Mouse (Mus musculus) forebrain, postnatal 0 days (tissue): ENCODE data around the gene Arhgef16. TPM values are rescaled to one million over a fixed set of nuclear protein-coding genes. Genes with fewer than 3 reads are reported as not detected.

Experiments
- ATAC-seq: fragments of 200-750 bp; cut with Nextera tagmentation; 2 replicates; pipeline ENCODE4 v1.8.0; 2017; ENCODE audit warnings: mild to moderate bottlenecking, moderate library complexity
- DNase-seq: peaks from one replicate; pipeline ENCODE4 v3.0.0-alpha.2; 2015
- H3K27ac ChIP-seq: fragments of 300-500 bp; sonication (generic); 2 replicates; pipeline ENCODE4 v1.5.1; 2014; ENCODE audit warnings: low read depth, mild to moderate bottlenecking, antibody characterized with exemption, low read length, moderate library complexity, mixed read lengths
- H3K27me3 ChIP-seq: fragments of 300-500 bp; sonication (generic); 2 replicates; pipeline ENCODE4 v1.6.1; 2014; ENCODE audit warnings: mild to moderate bottlenecking, low read length, mixed read lengths; ENCODE audit not compliant: insufficient read depth
- H3K36me3 ChIP-seq: fragments of 300-500 bp; sonication (generic); 2 replicates; pipeline ENCODE4 v1.6.1; 2014; ENCODE audit warnings: mild to moderate bottlenecking, moderate library complexity; ENCODE audit not compliant: insufficient read depth
- H3K4me1 ChIP-seq: fragments of 300-500 bp; sonication (generic); 2 replicates; pipeline ENCODE4 v1.6.1; 2014; ENCODE audit warnings: antibody characterized with exemption; ENCODE audit not compliant: insufficient read depth
- H3K4me2 ChIP-seq: fragments of 300-500 bp; sonication (generic); 2 replicates; pipeline ENCODE4 v1.6.1; 2014; ENCODE audit warnings: low read depth, mild to moderate bottlenecking, moderate library complexity
- H3K4me3 ChIP-seq: fragments of 300-500 bp; sonication (generic); 2 replicates; pipeline ENCODE4 v1.5.1; 2014; ENCODE audit warnings: low read depth, low read length, mixed read lengths
- H3K9ac ChIP-seq: fragments of 300-500 bp; sonication (generic); 2 replicates; pipeline ENCODE4 v1.6.1; 2014; ENCODE audit warnings: mild to moderate bottlenecking
- H3K9me3 ChIP-seq: fragments of 300-500 bp; sonication (generic); 2 replicates; pipeline ENCODE4 v1.6.1; 2016; ENCODE audit warnings: low read length
- CTCF ChIP-seq: sonication (generic); IDR thresholded peaks from 2 replicates; pipeline ENCODE4 v1.5.1; 2016; ENCODE audit warnings: antibody characterized with exemption, control low read depth, low read depth
- WGBS: fragments of 180-500 bp; shearing (Covaris S2); extraction: QIAGEN DNeasy Blood & Tissue Kit; methylation state at CpG from one replicate; pipeline ENCODE4 v1.1.7; 2014; 5-methylcytosine and 5-hydroxymethylcytosine counted together
- polyA plus RNA-seq: library from polyadenylated mRNA; unstranded; fragments of >200 nt; fragmentation: Nextera tagmentation; extraction: Ambion mirVana; gene quantifications from 2 replicates; pipeline ENCODE4 v1.2.1, GENCODE M21; 2015
- total RNA-seq: library from RNA; depleted of rRNA; stranded (reverse); fragments of >200 nt; gene quantifications from 2 replicates; pipeline ENCODE4 v1.2.3, GENCODE M21; 2014

Gene Arhgef16
- total and polyA plus RNA-seq, 2 experiments from 2014 or later: 1.5 to 2.4 TPM

DNA sequence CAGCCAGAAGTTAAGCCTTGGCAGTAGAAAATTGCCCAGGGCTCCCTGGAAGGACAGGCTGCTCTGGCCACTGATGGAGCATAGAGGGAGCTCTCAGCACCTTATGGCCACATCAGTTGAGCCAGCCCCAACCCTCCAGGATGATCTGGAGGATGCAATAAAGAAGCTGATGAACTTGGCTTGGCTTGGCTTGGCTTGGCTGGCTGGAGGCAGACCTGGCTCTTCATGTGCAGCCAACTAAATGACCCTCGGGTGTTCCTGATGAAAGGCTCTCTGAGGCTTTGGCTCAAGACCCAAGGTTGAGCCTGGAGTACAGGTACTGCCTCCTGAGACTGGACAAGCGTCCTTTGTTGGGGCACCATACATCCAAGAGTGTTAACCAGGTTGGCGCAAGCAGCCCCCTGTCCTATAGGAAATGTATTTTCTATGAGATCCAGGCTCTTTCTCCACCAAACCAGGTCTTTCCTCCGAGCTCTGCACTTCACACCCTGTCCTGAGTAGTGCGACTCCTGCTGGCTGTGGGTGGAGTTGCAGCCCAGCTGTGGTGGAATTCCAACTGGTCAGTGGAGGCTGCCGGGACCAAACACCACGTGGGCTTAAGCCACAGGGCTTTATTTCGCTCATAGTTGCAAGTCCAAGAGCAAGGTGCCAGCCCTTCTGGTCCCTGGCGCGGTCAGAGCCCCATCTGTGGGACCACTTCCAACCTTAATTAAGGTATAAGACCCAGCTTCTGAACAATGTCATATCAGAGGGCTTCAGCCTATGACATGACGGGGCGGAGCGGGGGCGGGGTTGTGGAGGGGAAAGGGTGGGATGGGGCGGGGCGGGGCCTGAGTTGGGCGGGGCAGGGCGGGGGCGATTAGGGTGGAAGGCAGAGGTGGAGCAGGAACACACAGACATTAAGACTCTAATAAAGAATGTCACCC lies 55.1 kb downstream of the Arhgef16 start:
- no peaks in the 10 kb centered on the region for H3K4me1 ChIP-seq
- peak; percentile 87 for TF ChIP-seq CTCF
- no peak overlapping the region for H3K4me3 ChIP-seq
- no peak overlapping the region for H3K27ac ChIP-seq
- no peaks in the 10 kb centered on the region for H3K36me3 ChIP-seq
- 14% methylated on average over 15 of the region's 19 CpGs for WGBS
- no peaks in the 10 kb centered on the region for H3K9me3 ChIP-seq
- no peaks in the 10 kb centered on the region for H3K27me3 ChIP-seq
- DNase-seq: peak; percentile 60
- H3K4me2 ChIP-seq: no peak overlapping the region
- H3K9ac ChIP-seq: no peak overlapping the region
- peak; percentile 38; the same call in 1 of the 2 replicates for ATAC-seq

DNA sequence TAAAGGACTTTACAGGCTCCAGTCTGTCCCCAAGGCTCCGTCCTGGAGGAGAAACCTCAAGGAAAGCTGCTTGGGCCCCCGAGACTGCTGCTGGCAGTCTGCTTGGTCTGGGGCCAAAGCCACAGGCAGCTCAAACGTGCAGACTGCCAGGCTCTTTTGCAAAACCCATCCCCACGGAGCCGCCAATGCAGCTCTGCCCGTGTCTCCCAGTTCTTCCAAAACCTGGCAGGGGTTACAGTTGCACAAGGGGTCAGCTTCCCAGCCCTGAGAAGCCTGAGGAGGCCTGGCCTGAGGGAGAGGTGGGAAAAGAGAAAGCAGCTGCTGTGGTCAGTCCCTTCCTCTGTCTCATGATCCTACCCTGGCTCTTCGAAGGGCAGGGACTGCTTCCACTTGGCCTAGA lies 56.1 kb downstream of the Arhgef16 start:
- 55% methylated on average over 7 of the region's 7 CpGs for WGBS
- H3K27ac ChIP-seq: no peak overlapping the region
- no peak overlapping the region for H3K4me3 ChIP-seq
- no peaks in the 10 kb centered on the region for H3K9me3 ChIP-seq
- H3K36me3 ChIP-seq: no peaks in the 10 kb centered on the region
- no peak overlapping the region for H3K9ac ChIP-seq
- no peaks in the 10 kb centered on the region for H3K27me3 ChIP-seq
- DNase-seq: no peak
- no peaks in the 10 kb centered on the region for H3K4me1 ChIP-seq
- TF ChIP-seq CTCF: no peak
- H3K4me2 ChIP-seq: no peak overlapping the region
- ATAC-seq: no peak

DNA sequence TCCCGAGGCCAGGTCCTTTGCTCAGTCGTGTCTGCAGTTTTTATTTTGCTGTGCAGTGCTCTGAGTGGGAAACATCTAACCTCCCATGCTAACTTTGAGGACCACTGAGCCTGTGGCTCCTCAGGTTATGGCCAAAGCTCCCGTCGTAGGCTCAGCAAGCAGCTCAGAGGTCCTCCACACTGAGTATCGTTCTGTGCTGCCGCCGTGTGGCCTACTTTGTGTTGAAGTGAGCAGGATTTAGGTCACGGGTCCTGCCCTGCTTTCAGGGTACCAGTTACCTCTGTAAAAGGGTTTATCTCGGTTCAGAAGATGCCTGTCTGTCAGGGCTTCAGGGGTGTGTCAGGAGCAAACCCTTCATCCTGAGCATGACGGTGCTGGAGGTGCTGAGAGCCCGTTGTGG lies 60.9 kb downstream of the Arhgef16 start:
- DNase-seq (no peak), ATAC-seq (no peak)
- H3K9me3 ChIP-seq: no peaks in the 10 kb centered on the region
- no peaks in the 10 kb centered on the region for H3K36me3 ChIP-seq
- no peak overlapping the region for H3K9ac ChIP-seq
- 65% methylated on average over 11 of the region's 11 CpGs for WGBS
- no peaks in the 10 kb centered on the region for H3K27me3 ChIP-seq
- no peak overlapping the region for H3K27ac ChIP-seq
- H3K4me3 ChIP-seq: no peak overlapping the region
- TF ChIP-seq CTCF: no peak
- no peaks in the 10 kb centered on the region for H3K4me1 ChIP-seq
- H3K4me2 ChIP-seq: no peak overlapping the region

DNA sequence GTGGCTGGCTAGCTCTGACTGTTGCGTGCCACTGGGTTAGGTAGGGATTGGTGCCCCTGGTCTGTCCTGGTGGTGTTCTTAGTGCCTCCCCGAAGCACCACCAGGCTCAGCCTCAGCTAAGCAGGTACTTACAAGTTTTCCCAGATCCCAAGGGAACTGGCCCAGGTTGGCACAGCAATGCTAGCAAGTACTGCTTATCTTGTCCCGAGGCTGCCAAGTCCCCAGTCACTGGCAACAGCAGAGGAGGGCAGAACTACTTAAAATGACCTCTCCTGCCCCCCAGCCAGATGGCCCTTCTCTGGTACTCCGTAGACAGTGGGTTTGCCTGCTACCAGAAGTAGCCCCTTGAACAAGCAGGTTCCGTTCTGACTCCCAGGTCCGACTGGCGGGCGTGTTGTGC lies 62.3 kb downstream of the Arhgef16 start:
- no peaks in the 10 kb centered on the region for H3K4me1 ChIP-seq
- H3K4me3 ChIP-seq: no peak overlapping the region
- no peak for ATAC-seq
- whole genome bisulfite sequencing: 82% methylated on average over 8 of the region's 8 CpGs
- no peaks in the 10 kb centered on the region for H3K36me3 ChIP-seq
- no peak for DNase-seq
- H3K9ac ChIP-seq: no peak overlapping the region
- no peak overlapping the region for H3K27ac ChIP-seq
- H3K9me3 ChIP-seq: no peaks in the 10 kb centered on the region
- TF ChIP-seq CTCF: no peak
- no peak overlapping the region for H3K4me2 ChIP-seq
- H3K27me3 ChIP-seq: no peaks in the 10 kb centered on the region

DNA sequence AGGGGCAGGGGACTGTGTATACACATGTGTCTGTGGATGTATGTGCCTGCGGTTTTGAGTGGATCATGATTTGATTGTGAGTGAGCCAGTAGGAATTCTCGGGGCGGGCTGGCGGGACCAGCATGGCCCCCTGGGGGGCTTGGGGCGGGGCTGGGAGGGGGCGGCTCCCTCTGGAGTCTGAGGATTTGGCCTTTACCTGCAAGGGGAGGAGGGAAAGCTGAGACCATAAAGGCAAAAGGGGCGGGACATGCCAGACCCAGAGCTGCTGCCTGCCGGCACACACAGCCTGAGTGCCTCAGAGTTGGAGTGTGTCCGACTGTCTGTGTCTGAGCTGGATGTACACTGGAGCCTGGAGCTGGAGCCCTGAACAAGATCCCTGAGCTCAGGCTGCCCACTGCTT lies 64.2 kb downstream of the Arhgef16 start:
- Histone ChIP-seq H3K4me2 (peak overlapping the region; percentile 42), H3K9me3 (no peaks in the 10 kb centered on the region), H3K27ac (no peak overlapping the region), H3K9ac (no peak overlapping the region), H3K4me3 (no peak overlapping the region), H3K27me3 (no peaks in the 10 kb centered on the region), H3K4me1 (no peaks in the 10 kb centered on the region), H3K36me3 (no peaks in the 10 kb centered on the region)
- no peak for TF ChIP-seq CTCF
- DNase-seq (no peak), ATAC-seq (peak; percentile 56; the same call in 1 of the 2 replicates)
- WGBS: 5% methylated on average over 9 of the region's 9 CpGs

DNA sequence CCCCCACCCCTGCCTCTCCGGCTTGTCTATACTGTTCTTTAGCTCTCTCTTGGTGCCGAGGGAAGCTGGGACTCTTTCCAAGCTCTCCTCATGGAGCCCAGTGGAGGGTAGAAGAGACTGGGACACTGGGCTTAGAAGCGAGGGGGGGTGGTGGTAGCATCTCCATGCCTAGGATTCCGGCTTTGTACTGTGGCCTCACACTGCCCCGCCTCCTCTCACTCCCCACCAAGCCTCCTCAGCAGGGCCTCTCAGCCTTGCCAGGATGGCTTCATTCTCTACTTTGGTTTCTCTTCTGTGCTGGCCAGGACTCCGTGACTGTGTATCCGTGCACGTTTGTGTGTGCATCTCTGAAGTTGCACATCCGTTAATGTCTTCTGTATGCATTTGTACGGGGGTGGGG lies 64.6 kb downstream of the Arhgef16 start:
- peak; percentile 54 for ATAC-seq
- no peak overlapping the region for H3K4me3 ChIP-seq
- WGBS: 10% methylated on average over 10 of the region's 10 CpGs

DNA sequence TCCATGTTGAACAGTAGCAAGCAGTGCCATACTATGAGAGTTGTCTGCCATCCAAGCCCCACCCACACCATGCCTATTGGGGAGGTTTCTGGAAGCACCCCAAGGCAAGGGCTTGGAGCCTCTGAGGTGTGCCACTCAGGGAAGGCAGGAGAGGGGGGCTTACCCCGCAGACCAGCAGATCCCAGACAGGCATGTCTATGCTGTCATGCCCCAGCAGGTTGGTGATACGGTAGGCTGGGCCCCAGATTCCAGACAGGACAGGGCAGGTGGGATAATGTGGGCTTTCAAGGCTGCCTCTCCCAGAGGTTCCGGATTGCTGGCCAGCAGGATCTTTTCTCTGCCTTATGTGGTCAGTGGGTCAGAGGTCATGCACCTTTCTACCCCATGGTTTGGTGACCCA lies 65.5 kb downstream of the Arhgef16 start:
- H3K4me1 ChIP-seq: no peaks in the 10 kb centered on the region
- no peak for ATAC-seq
- no peaks in the 10 kb centered on the region for H3K27me3 ChIP-seq
- DNase-seq: no peak
- no peaks in the 10 kb centered on the region for H3K9me3 ChIP-seq
- no peak overlapping the region for H3K4me3 ChIP-seq
- 73% methylated on average over 3 of the region's 3 CpGs for WGBS
- no peak overlapping the region for H3K27ac ChIP-seq
- H3K4me2 ChIP-seq: no peak overlapping the region
- no peak for TF ChIP-seq CTCF
- no peaks in the 10 kb centered on the region for H3K36me3 ChIP-seq
- H3K9ac ChIP-seq: no peak overlapping the region

More for the DNA sequence above, 64.6 kb downstream of the Arhgef16 start:
- Histone ChIP-seq H3K9me3 (no peaks in the 10 kb centered on the region), H3K27me3 (no peaks in the 10 kb centered on the region), H3K9ac (no peak overlapping the region), H3K4me2 (peak overlapping the region; percentile 42), H3K4me1 (no peaks in the 10 kb centered on the region), H3K36me3 (no peaks in the 10 kb centered on the region), H3K27ac (no peak overlapping the region)
- no peak for TF ChIP-seq CTCF
- no peak for DNase-seq
